Mouse (Mus musculus) brain, embryonic 18.5 days (tissue): ENCODE results near the gene 2210407C18Rik.

Source experiments
- DNase-seq: peaks from one replicate; pipeline ENCODE4 v3.0.0-alpha.2; 2012; ENCODE audit warnings: low read depth, low spot score

2210407C18Rik gene

GRCm38 (mm10) chr11:58615975-58616374, at the start of gene 2210407C18Rik:
Gene 2210407C18Rik, minus strand, starts transcription at chr11:58616075.
- DNase-seq = no peak

GRCm38 (mm10) chr11:58658596-58658995, 42.7 kb upstream of the 2210407C18Rik start, which contains the start of gene Olfr322:
Gene Olfr322, plus strand, starts transcription at chr11:58658782.
- DNase-seq = no peak

DNA sequence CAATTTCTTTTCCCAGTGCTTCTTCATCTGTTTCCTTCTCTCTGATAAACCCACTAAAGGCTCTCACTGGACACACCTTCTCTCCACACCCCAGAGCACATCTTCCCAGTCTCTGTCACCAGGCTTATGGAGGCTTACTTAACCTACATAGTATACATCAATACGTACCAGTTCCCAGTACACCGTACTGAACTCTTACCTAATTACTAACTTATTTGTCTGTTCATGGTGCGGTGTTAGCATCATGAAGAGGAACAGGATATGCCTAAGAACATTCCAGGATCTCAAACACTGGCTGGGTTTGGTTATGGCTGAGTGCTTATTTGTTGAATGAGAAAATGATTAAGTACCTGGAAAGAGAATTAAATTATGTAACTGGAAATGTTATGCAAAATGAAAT, 39.3 kb upstream of the 2210407C18Rik start:
- no peak for DNase-seq

GRCm38 (mm10) chr11:58643350-58643749, 27.5 kb upstream of the 2210407C18Rik start:
- DNase-seq = no peak

- no peak for DNase-seq
Measured at GRCm38 (mm10) chr11:58641638-58642358, 25.9 kb upstream of the 2210407C18Rik start.

DNA sequence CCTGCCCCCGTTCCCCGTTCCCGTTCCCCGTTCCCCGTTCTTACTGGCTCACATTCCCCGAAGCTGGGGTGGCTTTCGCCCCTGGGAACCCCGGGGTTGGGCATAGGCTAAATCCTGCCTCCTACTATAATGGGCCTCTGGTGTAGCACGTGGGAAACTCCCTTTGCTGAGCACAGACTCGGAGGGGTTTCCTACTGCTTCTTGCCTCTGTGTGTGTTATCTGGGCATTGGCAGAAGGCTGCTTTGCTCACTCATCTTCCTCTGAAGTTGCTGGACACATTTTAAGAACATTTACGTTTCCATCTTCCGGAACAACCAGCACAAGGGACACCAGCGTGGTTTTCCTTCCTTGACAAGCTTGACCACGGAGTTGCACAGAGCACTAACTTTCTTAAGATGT, 25.2 kb upstream of the 2210407C18Rik start:
- DNase-seq = no peak

DNA sequence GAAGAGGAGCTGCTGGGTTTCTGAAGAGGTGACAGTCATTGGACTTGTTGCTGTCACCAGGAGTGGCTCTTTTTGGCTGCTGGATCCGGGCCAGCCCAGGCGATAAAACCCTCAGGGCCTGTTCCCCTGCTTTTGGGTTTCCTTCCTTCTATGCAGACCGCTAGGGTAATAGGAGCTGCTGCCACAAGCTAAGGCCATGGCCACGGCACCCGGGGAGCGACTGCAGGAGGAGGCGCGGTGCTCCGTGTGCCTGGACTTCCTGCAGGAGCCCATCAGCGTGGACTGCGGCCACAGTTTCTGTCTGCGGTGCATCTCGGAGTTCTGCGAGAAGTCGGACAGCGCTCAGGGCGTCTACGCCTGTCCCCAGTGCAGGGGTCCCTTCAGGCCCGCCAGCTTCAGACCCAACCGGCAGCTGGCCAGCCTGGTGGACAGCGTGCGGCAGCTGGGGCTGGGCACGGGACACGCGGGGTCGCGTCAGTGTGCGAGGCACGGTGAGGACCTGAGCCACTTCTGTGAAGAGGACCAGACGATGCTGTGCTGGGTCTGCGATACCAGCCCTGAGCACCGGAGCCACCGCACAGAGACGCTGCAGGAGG, 24.5 kb upstream of the 2210407C18Rik start, which contains the start of gene Trim58:
Gene Trim58 (plus strand): TSS at position 194 of the 596 bp plus-strand sequence.
- DNase-seq = no peak

DNA sequence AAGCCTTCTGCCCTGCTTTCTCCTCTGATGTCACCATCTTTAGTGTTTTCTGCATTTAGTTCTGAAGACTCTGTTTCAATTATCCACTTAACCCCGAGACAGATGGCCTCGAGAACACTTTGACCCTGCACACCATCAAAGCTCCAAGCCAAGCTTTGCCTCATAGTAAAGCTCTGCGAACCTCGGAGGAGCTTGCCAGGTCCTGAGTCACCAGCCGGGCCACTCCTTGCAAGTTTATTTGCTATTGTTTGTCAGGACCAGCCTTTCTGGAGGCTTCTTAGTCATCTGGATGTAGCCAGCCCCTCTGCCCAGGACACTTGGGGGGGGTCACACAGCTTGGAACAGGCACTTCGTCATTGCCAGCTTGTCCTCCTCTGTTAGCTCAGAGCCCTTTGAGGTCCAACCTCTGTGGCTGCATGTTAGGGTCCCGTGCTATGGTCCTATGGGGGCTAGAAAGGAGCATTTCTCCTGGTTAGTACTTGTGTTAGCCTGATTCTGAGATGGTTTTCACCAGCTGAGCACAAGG, 22.4 kb upstream of the 2210407C18Rik start:
- DNase-seq = no peak

DNA sequence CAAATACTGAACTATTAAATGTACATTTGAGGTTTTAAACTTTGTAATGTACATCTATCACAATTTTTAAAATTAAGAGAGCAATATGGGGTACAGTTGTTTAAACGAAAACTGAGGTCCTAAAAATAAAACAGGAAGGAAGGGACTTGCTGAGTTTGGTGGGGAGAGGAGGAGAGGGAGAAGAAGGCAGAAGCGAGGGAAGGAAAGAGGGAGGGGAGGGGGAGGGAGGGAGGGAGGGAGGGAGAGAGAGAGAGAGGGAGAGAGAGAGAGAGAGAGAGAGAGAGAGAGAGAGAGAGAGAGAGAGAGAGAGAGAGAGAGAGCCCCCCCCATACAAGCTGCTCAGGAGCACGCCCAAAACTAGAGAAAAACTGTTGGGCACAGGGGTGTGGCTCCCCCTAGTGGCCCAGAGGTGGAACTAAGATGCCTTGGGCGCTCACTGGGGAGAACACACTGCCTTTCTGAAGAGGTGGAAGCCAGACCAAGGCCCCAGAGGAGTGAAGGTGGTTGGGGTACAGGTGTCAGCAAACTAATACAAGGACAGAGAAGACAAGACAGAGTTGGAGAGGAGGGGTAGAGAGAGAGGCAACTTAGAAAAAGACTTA, 20.6 kb upstream of the 2210407C18Rik start:
- peak; percentile 2 for DNase-seq

- DNase-seq = no peak
Measured at GRCm38 (mm10) chr11:58634878-58635277, 19.0 kb upstream of the 2210407C18Rik start.

GRCm38 (mm10) chr11:58630401-58630800, 14.5 kb upstream of the 2210407C18Rik start, which contains the start of gene Olfr323:
Gene Olfr323, minus strand, starts transcription at chr11:58630501.
- DNase-seq = no peak

- no peak for DNase-seq
Measured at GRCm38 (mm10) chr11:58626146-58626545, 10.3 kb upstream of the 2210407C18Rik start.

- no peak for DNase-seq
Measured at GRCm38 (mm10) chr11:58618793-58619192, 2.9 kb upstream of the 2210407C18Rik start.

- DNase-seq = no peak
Measured at GRCm38 (mm10) chr11:58618369-58618768, 2.5 kb upstream of the 2210407C18Rik start.

- no peak for DNase-seq
Measured at GRCm38 (mm10) chr11:58614526-58614925, 1.3 kb downstream of the 2210407C18Rik start.

DNA sequence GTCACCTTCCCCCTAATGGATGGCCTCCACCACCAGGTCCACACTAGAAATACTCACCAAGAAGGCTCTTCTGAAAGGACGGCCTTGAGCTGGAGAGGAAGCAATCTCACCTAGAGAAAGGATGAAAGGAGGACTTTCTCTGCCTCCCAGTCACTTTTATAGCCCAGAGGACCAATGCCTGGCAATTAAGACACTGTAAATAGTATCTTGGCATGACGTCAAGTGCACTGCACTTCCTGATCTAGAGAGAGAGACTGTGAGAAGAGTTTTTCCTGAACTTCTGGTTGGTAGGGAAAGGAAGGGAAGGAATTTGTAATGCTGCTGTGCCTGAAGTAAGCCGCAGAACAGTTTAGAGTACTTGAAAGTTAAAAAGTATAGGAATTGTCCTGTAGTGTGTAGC, 2.5 kb downstream of the 2210407C18Rik start:
- DNase-seq = no peak

- no peak for DNase-seq
Measured at GRCm38 (mm10) chr11:58607030-58607429, 8.8 kb downstream of the 2210407C18Rik start.

DNA sequence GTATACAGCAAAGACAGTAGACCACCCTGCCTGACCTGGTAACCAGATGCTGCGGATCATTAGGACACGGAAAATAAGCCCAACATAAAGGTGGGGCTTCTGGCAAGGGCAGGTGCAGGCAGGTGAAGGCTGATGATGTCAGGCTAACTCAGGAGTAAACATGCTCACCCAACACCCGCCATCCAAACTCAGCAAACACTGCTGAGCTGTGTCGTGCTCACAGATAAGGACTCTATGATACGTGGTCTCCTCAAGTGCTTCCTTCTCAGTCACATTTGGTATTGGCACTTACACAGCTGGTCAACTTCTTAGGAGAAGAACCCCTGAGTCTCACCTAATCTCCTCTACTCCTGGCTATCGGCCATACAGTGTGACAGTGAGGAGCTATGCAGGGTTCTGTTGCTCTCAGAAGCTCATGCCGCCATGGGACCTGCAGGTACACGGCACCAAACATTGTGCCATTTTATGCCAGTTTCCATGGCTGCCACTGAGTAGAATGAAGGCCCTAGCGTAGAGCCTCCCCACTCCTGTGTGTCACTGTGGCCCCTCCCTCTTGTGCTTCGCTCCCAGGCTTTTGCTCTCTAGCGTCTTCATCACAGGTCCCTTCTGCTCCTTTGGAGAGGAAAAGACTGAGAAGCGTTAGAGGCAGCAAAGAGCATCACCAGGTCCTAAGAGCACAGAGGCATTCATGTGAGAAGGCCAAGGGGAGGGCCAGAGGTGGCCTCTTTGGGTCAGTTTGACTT, 9.5 kb downstream of the 2210407C18Rik start:
- DNase-seq = no peak

GRCm38 (mm10) chr11:58605228-58605627, 10.6 kb downstream of the 2210407C18Rik start:
- DNase-seq = no peak

GRCm38 (mm10) chr11:58604688-58605087, 11.2 kb downstream of the 2210407C18Rik start:
- no peak for DNase-seq

GRCm38 (mm10) chr11:58602800-58603560, 12.9 kb downstream of the 2210407C18Rik start:
- DNase-seq = no peak
